Mouse (Mus musculus) cerebellum, postnatal 25 days (tissue): ENCODE measurements around the gene Higd1a.

Experiments used
- DNase-seq, 2 experiments: peaks; one replicate each; pipeline ENCODE4 v3.0.0; 2021; ENCODE audit warnings: mixed read lengths in 2 of 2

The Higd1a gene

DNA sequence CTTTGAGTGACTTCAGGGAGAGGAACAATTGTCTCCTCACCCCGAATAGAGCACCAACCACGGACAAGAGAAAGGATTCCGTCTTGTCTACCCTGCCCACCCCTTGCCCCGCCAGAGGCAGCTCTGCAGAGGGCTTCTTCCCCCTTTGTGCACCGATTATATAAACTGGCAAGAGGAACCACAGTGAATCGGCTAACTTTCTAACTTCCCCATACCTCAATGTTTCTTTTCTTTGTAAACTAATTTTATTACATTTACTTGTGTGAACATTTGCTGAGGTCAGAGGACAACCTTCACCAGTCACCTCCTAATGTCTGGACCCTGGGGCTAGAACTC, at the start of gene Higd1a:
TSS of gene Higd1a (minus strand) at position 210 of the 336 bp plus-strand sequence.
- DNase-seq: no peak

DNA sequence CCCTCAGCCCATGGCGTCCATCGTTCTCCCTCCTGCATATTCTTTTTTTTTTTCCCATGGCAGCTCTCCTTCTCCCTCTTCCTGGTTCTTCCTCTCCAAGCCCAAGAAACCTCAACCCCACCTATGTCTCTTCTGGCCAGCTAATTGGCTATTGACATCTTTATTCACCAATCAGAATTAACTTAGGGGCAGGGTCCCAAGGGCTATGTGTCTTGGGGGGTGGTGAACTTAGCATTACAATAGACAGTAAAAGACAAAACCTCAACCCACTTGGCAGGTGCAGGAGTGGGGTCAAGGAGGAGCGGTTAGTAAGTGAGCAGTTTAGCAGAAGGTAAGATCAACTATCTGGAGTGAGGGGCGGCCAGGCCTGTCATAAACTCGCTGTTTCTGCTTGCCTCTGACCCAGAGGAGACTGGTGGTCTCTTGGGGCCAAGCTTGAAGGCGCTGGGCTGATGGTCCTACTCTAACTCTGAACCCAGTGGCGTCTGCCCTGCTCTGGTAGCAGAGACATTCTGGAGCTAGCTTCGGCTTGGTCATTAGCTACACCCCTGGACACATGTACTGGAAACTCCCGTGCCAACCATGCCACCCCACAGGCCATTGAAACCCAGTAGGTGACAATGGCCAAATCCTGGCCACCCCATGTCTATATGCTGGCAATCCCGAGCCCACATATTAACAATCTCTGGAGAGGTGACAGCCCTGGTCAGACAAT, 49.4 kb upstream of the Higd1a start:
- DNase-seq: no peak

DNA sequence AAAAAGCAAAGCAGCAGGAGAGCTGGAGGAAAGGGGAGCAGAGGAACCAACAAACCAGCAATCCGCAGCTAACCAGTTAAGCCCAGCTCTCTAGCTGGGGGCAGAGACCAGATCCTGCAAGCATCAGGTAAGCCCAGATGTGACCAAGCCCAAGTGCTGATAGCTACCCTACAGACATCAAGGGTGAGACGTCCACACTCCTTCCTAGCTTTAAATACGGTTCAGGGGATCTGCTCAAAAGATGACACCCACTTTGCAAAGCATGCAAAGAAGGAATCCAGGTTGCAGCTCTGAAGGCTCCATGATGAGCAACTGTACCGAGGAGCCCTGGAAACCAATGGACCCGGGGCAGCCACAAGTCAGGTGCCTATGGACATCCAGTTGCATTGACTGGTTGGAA, 48.3 kb upstream of the Higd1a start:
- DNase-seq: no peak

DNA sequence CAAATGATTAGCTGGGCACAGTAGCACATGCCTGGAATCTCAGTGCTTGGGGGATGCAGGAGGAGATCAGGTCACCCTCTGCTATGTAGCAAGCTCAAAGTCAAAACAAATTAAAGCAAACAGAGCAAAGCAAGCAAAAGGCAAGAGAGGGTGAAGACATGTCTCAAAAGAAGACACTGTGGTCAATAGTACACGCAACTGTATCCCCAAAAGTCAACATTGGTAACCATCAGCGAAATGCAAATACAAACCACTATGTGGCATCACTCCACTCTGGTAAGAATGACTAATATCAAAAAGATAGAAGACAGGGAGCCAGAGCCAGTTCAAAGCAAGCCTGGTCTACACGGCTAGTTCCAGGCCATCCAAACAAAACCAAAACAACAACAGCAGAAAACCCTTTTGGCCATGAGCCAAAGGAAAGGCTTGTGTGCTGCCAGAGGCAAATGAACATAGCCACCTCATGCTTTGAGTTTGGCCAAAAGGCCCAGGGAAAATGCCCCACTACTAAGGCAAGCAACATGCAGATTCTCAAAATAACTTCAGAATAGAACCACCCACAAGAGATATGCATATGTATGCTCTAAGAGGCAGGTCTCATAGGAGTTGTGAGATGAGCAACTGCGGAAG, 47.5 kb upstream of the Higd1a start:
- no peak for DNase-seq

DNA sequence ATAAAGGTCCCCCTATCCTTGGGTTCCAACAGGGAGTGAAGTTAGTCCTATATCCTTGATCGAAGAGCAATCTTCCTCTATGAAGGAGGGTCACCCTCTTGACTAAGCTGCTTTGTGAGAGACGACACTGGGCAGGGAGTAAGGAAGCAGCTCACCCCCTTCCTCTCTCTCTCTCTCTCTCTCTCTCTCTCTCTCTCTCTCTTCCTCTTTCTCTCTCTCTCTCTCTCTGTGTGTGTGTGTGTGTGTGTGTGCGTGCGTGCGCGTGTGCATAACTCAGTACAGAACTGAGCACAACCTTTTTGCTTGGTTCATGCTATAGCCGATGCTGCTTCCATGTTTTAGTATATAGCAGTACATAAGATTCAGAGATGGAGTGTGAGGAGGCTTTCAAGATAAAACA, 46.8 kb upstream of the Higd1a start:
- DNase-seq: no peak

DNA sequence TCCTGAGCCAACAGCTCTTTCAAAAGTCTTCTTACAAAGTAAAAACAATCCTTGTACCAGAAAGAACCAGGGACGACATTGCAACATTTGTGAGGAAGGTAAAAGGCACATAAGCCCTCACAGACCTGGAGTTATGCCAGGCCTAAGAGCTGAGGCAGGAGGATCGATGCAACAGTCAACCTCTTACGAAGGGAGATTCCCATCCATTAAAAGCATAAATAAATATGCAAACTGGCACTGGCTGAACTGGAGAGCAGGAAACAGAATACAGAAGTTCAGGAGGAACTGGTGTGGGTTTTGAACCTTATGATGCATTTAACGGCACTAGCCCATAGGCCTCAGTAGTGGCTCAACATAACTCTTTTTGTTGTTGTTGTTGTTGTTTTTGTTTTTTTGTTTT, 46.2 kb upstream of the Higd1a start:
- DNase-seq: no peak

DNA sequence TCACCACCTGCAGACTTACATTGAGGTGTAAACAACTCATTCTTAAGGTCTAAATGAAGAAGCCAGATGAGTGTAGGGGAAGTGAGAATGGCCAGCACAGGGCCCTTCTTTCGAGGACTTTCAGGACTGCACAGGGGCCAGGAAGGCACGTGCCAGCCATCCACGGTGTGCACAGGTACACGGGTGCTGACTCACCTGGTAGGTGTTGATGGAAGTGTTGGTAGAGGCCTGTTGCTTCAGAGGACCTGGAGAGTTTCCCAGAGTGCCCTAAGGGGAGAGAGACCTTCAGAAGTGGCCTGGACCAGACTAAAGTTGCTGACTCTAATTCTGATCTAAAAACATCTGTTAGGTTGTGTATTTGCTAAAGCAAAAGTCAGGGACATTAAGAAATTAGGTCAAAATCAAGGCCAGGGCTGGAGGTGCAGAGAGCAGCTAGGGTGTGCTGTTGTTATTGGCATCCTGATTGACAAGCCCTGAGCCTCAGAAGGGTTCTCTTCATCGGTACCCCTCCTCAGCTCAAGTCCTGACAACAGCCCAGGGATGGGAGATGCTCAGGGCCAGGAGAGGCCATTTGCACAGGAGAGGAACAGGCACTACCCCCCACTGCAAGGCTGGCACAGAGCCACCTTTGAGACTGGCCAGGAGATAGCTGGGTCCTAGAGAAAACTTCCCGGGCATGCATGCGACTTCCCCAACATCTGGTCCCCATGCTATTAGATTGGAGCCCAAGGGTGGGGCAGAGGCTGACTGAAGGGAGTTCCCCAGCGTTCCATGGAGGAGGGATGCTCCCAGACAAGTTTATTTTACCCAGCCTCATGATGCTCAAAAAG, 45.5 kb upstream of the Higd1a start:
- peak; percentile 58 to 74 for DNase-seq

DNA sequence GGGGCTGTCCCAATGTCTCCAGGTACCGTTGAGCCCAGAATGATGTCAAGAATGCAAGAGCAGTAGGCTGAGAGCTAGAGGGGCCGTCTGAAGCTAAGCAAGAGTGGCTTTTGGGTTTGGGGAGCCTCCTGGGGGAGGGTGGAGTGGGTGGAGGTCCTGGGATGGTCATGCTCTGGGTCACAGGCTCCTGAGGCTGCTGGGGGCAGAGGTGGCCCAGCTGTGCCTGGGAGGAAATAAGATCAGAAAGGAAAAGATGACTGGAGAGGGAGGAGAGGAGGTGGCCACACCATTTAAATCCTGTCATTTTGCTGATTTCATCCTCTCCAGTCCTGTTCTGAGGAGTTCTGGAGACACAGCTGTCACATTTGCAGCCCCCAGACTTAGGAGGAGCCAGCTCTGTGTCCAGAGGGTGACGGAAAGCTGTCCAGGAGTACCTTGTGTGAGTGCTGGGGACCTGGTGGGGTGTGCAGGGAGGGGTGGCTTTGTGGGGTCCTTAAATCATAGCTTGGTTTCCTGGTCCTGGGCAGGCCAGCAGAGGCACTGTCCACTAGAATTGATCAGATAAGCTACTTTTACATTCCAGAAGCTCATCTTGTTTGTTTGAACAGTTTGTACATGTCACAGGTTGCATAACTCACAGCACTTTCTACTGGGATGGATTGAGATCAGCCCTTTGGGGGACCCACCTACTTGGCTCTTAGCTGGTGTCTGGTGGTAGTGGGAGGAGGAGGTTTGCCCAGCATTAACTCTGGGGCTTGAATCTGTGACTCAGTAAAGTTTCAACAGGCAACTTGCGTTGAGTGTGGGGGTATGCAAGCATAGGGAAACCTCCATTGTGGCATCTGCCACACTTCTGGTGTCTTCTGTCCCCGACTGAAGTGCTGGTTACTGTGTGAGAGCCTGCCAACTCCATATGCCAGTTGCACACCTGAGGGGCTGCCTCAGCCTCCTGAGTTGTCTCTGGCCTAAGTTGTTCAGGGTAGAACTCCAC, 43.8 kb upstream of the Higd1a start:
- DNase-seq: no peak

DNA sequence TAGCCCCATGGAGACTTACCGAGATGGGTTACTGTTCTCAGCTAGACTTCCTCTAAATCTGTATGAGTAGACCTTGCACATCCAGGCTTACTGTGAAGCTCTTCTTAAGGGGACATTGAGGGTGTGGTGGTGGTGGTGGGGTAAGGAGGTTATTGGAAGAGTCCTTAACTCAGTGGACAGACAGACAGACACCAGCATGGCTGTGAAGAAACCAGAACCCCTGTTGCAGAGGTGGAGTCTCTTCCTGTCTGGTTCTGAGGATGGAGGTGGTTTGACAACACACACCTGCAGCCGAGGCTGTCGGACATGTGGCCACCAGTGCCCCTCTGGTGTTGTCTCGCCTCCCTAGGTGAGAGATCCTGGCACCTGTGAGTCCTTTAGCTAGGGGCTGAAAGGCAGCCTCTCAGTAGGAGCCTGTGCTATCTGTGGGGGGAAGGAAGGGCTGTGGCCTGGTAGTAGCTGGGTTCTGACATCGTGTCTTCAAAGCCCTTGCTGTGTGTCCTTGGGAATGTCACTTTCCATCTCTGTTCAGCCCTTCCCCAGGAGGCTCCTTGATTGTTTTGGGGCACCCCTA, 42.2 kb upstream of the Higd1a start:
- DNase-seq: no peak

DNA sequence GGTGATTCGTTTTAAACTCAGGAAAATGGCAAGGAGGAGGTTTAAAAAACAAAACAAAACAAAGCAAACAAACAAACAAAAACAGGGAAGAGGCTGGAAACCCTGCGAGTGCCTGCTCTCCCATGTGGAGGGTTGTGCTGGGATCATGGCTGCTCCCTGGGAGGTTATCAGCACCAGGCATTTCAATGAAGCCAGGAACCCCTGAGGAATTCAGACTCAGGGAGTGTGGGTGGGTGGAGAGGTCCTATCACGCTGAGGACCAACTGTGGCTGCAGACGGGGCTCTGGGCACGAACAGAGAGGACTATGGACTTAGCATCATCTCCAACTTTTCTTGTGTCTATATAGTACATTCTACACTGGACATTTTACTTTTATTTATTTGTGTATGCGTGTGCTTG, 41.1 kb upstream of the Higd1a start:
- no peak for DNase-seq

DNA sequence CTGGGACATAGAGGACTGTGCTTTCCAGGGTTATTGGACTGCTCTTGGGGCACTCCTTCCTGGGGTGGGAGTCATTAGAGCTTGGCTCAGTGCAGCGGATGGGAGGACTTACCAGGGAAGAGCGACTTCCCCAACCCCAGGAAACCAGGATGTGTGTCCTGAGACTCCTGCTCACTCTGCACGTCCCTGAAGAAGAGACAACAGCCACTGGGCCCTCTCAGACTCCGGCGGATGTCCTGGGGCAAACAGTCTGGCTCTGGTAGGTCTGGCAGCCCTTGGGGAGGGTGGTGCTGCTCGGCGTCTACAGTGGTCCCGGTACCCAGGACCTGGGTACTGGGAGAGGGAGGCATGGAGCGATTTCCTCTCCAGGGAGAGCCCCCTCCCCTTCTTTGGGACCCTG, 40.1 kb upstream of the Higd1a start, which contains the start of gene Ackr2:
TSS of gene Ackr2 (plus strand) at position 111 of the 400 bp plus-strand sequence.
- DNase-seq: no peak

DNA sequence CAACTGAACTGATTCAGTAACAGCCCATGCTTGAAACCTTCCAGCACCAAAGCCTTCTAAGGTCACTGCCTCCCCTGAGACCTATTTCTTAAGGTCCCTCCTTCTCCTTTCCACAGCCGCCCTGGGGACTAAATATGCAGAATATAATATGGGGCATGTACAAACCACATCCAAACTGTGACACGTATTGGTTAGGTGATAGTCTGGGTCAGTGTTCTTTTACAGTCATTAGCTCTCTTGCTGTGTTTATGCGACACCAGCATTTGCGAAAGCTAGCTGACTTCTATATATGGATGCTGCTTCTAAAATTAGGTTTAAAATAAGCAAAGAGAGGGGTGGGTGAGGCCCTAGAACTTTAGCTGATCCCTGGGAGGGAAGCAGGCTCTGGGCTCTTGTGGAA, 38.7 kb upstream of the Higd1a start:
- DNase-seq: no peak

DNA sequence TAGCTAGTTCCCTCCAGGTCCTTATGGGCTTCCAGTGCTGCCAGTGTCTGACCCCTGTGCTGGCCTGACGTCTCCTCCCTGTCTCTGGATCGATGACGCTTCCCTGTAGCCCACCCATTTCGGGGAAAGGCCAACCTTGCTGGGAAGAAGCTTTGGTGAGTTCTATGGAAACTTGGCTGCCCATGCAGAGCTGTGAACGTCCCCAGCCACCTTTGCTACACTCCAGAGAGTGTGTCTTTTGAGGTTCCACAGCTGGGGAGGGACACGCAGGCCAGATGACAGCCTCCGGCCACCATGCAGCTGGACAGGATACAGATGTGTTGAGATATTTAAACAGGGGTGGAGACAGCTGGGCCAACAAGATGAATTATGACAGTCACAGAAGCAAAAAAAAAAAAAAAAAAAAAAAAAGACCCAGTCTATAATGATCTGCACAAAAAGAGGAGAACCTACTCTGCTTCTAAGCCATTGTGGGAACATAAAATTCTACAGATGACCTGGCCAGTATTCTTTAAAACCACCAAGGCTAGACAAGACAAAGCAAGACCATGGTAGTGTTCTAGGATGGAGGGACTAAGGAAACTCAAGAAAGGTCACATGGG, 37.3 kb upstream of the Higd1a start:
- DNase-seq: no peak

DNA sequence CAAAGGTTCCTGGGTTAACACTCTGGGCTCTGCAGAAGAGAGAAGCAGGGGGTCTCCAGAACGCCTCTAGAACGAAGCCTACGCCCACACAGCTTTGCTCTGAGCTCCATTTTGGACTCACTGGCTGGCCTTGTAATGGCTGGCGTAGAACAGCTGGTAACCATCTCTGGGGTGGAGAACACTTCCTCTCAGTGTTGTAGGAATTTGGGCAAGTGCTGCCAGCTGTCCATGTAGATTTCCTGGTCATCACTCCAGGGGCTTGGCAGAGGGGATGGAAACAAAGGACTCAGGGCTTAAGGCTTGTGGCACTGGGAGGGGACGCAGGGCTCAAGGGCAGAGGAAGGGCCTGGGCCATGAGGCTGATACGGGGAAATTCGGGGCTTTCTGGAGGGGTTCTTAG, 36.3 kb upstream of the Higd1a start:
- no peak for DNase-seq

DNA sequence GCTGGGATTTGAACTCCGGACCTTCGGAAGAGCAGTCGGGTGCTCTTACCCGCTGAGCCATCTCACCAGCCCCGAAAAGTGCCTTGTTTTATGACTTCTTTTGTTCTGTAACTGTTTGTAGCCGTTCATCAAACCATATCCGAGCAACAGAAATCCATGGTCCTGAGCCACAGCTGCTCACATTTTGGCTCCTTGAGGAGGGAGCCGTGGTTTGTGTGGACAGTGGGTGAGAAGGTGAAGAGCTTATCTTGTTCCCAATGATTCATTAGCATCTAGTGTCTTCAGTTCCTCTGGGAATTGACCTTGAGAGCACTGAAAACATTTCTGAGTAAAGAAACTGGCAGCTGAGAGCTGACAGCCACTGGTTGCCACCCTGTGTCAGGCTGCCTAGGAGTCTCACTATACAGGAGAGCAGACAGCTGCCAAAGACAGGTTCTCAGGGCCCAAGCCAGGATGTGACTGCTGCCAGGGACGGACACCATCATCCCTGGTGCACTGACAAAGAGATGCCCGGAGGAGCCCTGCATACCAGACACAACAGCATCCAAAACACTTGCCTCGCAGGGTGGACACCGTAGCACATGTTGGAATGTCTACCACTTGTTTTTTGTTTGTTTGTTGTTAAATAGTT, 34.0 kb upstream of the Higd1a start:
- no peak for DNase-seq

DNA sequence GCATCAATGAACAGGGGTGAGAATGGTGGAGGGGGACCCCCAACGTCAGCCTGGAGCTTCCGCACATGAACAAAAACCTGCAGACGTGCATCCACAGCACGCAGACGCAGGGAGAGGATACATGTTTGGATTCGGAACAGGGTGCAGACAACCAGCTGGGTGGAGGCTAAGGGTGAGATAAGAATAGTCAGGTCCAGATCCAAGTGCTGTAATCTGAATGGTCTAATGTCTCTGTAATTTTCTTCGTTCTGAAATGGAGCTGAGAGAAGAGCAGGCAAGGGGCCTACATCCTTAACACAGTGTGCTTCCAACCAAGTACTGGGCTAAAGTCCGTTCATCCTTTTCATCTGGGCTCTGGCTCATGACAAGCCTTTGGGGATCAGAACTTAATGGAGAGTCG, 33.1 kb upstream of the Higd1a start:
- DNase-seq: no peak

DNA sequence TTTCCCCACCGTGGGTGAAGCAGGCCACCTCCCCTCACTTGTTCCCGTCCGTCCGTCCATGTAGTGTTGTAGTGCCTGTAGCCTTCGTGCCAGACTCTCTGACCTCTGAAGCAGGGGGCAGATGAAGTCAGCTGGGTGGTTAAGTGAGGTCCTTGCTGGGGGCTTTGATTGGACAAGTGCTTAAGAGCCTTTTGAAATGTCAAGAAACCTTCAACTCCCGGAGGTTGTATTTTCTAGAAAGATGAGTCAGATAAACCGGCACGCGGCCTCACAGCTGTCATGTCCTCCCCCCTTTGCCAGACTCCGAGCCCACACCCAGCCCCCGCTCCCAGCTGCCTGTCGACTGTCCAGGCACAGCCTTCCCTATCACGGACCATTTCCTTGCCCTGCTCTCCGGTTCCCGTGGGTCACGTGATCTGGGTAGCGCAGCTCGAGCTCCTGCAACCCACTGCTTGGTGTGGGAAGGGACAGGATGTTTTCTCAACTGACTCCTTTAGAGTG, 32.3 kb upstream of the Higd1a start:
- peak in 1 of 2 experiments; percentile 33 for DNase-seq

DNA sequence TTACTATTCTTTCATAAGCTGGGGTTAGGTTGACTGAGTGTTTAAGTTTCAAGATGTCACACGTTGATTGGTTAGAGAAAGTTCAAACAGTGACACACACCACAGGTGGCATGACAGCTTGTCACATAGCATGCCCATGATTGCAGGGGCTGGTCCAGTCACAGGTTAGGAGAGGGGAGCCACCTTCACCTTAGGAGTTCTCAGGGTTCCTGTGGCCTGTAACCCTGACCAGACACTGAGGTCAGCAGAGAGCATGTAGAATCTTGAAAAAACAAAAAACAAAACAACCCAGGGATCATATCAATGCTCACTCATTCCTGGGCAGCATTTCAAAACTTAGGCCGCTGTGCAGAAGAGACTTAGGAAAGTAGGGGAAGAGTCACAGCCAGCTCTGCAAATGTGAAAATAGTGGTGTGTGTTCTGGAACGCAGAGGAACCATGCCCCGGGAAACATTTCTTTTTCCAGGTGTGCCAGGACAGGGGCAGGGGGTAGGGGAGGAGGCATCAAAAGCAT, 31.8 kb upstream of the Higd1a start:
- no peak for DNase-seq

DNA sequence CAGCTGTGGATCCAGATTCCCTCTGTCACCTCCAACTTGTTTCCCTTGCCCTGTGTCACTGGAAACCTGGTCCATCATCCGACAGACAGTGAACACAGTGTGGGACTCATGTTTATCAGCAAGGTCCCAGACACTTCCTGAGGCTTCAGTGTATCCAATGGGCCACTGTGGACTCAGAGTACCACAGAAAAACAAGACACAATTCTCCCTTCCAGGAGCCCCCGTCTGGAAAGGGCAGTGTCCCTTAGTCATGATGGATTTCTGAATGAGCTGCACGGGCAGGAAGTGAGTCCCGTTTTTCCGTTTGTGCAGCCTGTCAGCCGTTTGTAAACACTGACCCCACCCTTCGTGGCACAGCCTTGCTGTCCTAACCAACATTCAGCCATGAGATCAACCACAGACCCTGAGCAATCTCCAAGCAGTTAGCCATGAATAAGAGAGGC, 23.9 kb upstream of the Higd1a start:
- no peak for DNase-seq

DNA sequence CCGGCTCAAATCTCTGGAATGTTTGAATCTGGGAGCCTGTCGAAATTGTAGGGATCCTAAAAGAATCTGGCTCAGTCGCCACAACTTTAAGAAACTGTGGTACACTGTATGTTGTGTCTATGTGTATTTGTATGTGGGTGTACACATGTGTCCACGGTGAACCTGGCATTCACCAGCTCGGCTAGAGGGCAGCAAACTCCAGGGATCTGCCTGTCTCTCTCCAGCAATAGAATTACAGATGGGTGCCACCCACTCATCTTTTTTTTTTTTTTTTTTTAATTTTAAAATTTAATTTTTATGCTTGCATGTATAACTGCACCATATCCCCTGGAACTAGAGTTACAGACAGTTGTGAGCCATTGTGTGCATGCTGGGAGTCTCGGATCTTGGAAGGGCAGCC, 23.1 kb upstream of the Higd1a start:
- DNase-seq: no peak

DNA sequence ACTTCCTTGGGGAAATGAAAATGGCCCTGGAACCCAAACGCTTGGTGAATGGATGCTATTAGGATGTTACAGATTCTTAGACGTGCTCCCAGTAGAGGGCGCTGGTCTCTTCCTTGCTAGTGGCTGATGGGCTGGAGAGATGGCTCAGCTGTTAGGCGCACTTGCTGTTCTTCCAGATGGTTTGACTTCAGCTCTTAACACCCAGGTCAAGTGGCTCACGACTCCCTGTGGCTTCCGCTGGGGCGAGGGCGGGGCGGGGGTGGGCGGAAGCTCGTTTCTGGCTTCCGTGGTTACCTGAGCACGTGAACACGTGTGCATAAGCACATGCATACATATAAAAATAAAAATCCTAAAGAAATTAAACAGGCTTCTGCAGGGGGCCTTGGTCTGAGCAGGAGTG, 22.7 kb upstream of the Higd1a start:
- peak; percentile 39 to 76 for DNase-seq
